Mouse (Mus musculus): ENCODE measurements at regions not wholly inside any gene's neighbourhood (a gene's known extent, or its start where the extent isn't known, plus 50 kb on each side); places are given as distances from the start of the nearest gene placed in this dataset.

- Histone ChIP-seq H3K36me3 (ENCODE audit: control insufficient read depth, insufficient read depth, low read length) (no peaks in the 10 kb centered on the region), H3K9ac (ENCODE audit: low read depth, low read length) (0 out of 2 replicates have a peak overlapping the region, but pooled peaks have one; percentile 7), H3K27ac (replicated peaks; ENCODE audit: insufficient read depth, low read depth, low read length) (peak overlapping the region; percentile 24), H3K4me3 (ENCODE audit: insufficient read depth, low read depth, low read length) (no peak overlapping the region), H3K4me1 (ENCODE audit: control insufficient read depth, insufficient read depth, low read length) (peaks cover 15% of the 10 kb centered on the region), H3K79me2 (ENCODE audit: control insufficient read depth, insufficient read depth, low read length) (no peaks in the 10 kb centered on the region), H3K27me3 (ENCODE audit: control insufficient read depth, insufficient read depth, low read length) (no peaks in the 10 kb centered on the region)
- no peak for TF ChIP-seq CTCF (IDR thresholded peaks at IDR 0.05; ENCODE audit: low read depth, low read length)
- TF ChIP-seq POLR2A (IDR thresholded peaks at IDR 0.05; ENCODE audit: extremely low read depth, insufficient read depth, low read length) = no peak
- 64% methylated on average over 22 of the region's 22 CpGs for WGBS
- no peak for DNase-seq (ENCODE audit: extremely low read depth, low read depth, low spot score)
Measured at GRCm38 (mm10) chr13:52059756-52060417, 213.4 kb downstream of the Gadd45g start.

- 8% methylated on average over 10 of the region's 10 CpGs for WGBS
- Histone ChIP-seq H3K27ac (replicated peaks; ENCODE audit: insufficient read depth, low read depth, low read length) (peak overlapping the region; percentile 24), H3K4me1 (ENCODE audit: control insufficient read depth, insufficient read depth, low read length) (peaks cover 15% of the 10 kb centered on the region), H3K36me3 (ENCODE audit: control insufficient read depth, insufficient read depth, low read length) (no peaks in the 10 kb centered on the region), H3K79me2 (ENCODE audit: control insufficient read depth, insufficient read depth, low read length) (no peaks in the 10 kb centered on the region), H3K27me3 (ENCODE audit: control insufficient read depth, insufficient read depth, low read length) (no peaks in the 10 kb centered on the region), H3K9ac (ENCODE audit: low read depth, low read length) (no peak overlapping the region), H3K4me3 (ENCODE audit: insufficient read depth, low read depth, low read length) (no peak overlapping the region)
- TF ChIP-seq POLR2A (IDR thresholded peaks at IDR 0.05; ENCODE audit: extremely low read depth, insufficient read depth, low read length) = no peak
- no peak for TF ChIP-seq CTCF (IDR thresholded peaks at IDR 0.05; ENCODE audit: low read depth, low read length)
- peak; percentile 99 for DNase-seq (ENCODE audit: extremely low read depth, low read depth, low spot score)
Measured at GRCm38 (mm10) chr13:52060418-52060870, 214.0 kb downstream of the Gadd45g start.

- Histone ChIP-seq H3K4me3 (ENCODE audit: insufficient read depth, low read depth, low read length) (no peak overlapping the region), H3K27ac (replicated peaks; ENCODE audit: insufficient read depth, low read depth, low read length) (peak overlapping the region; percentile 53), H3K36me3 (ENCODE audit: control insufficient read depth, insufficient read depth, low read length) (no peaks in the 10 kb centered on the region), H3K79me2 (ENCODE audit: control insufficient read depth, insufficient read depth, low read length) (no peaks in the 10 kb centered on the region), H3K27me3 (ENCODE audit: control insufficient read depth, insufficient read depth, low read length) (no peaks in the 10 kb centered on the region), H3K4me1 (ENCODE audit: control insufficient read depth, insufficient read depth, low read length) (peaks cover 15% of the 10 kb centered on the region), H3K9ac (ENCODE audit: low read depth, low read length) (no peak overlapping the region)
- TF ChIP-seq POLR2A (IDR thresholded peaks at IDR 0.05; ENCODE audit: extremely low read depth, insufficient read depth, low read length) (no peak), CTCF (IDR thresholded peaks at IDR 0.05; ENCODE audit: low read depth, low read length) (no peak)
- DNase-seq (ENCODE audit: extremely low read depth, low read depth, low spot score) = peak; percentile 41
Measured at GRCm38 (mm10) chr13:52061454-52061853, 215.0 kb downstream of the Gadd45g start.

- Histone ChIP-seq H3K4me3 (ENCODE audit: insufficient read depth, low read depth, low read length) (no peak overlapping the region), H3K36me3 (ENCODE audit: control insufficient read depth, insufficient read depth, low read length) (no peaks in the 10 kb centered on the region), H3K9ac (ENCODE audit: low read depth, low read length) (no peak overlapping the region), H3K27me3 (ENCODE audit: control insufficient read depth, insufficient read depth, low read length) (no peaks in the 10 kb centered on the region), H3K79me2 (ENCODE audit: control insufficient read depth, insufficient read depth, low read length) (no peaks in the 10 kb centered on the region), H3K4me1 (ENCODE audit: control insufficient read depth, insufficient read depth, low read length) (peaks cover 15% of the 10 kb centered on the region), H3K27ac (replicated peaks; ENCODE audit: insufficient read depth, low read depth, low read length) (peak overlapping the region; percentile 53)
- 87% methylated on average over 4 of the region's 4 CpGs for WGBS
- TF ChIP-seq CTCF (IDR thresholded peaks at IDR 0.05; ENCODE audit: low read depth, low read length) (no peak), POLR2A (IDR thresholded peaks at IDR 0.05; ENCODE audit: extremely low read depth, insufficient read depth, low read length) (no peak)
- DNase-seq (ENCODE audit: extremely low read depth, low read depth, low spot score) = no peak
Measured at GRCm38 (mm10) chr13:52061881-52062280, 215.4 kb downstream of the Gadd45g start.

GRCm38 (mm10) chr13:52062576-52062975, 216.1 kb downstream of the Gadd45g start:
- H3K4me3 ChIP-seq (ENCODE audit: insufficient read depth, low read depth, low read length) = no peak overlapping the region
- TF ChIP-seq POLR2A (IDR thresholded peaks at IDR 0.05; ENCODE audit: extremely low read depth, insufficient read depth, low read length) = no peak
- no peak for TF ChIP-seq CTCF (IDR thresholded peaks at IDR 0.05; ENCODE audit: low read depth, low read length)
- H3K79me2 ChIP-seq (ENCODE audit: control insufficient read depth, insufficient read depth, low read length) = no peaks in the 10 kb centered on the region
- DNase-seq (ENCODE audit: extremely low read depth, low read depth, low spot score) = no peak
- H3K4me1 ChIP-seq (ENCODE audit: control insufficient read depth, insufficient read depth, low read length) = peaks cover 19% of the 10 kb centered on the region
- 97% methylated on average over 1 of the region's 1 CpGs for WGBS
- H3K9ac ChIP-seq (ENCODE audit: low read depth, low read length) = no peak overlapping the region
- no peaks in the 10 kb centered on the region for H3K36me3 ChIP-seq (ENCODE audit: control insufficient read depth, insufficient read depth, low read length)
- no peak overlapping the region for H3K27ac ChIP-seq (replicated peaks; ENCODE audit: insufficient read depth, low read depth, low read length)
- H3K27me3 ChIP-seq (ENCODE audit: control insufficient read depth, insufficient read depth, low read length) = no peaks in the 10 kb centered on the region

- no peak for DNase-seq (ENCODE audit: extremely low read depth, low read depth, low spot score)
- no peaks in the 10 kb centered on the region for H3K79me2 ChIP-seq (ENCODE audit: control insufficient read depth, insufficient read depth, low read length)
- no peak overlapping the region for H3K9ac ChIP-seq (ENCODE audit: low read depth, low read length)
- H3K27ac ChIP-seq (replicated peaks; ENCODE audit: insufficient read depth, low read depth, low read length) = no peak overlapping the region
- H3K36me3 ChIP-seq (ENCODE audit: control insufficient read depth, insufficient read depth, low read length) = no peaks in the 10 kb centered on the region
- no peak for TF ChIP-seq CTCF (IDR thresholded peaks at IDR 0.05; ENCODE audit: low read depth, low read length)
- no peak for TF ChIP-seq POLR2A (IDR thresholded peaks at IDR 0.05; ENCODE audit: extremely low read depth, insufficient read depth, low read length)
- no peak overlapping the region for H3K4me3 ChIP-seq (ENCODE audit: insufficient read depth, low read depth, low read length)
- WGBS = 93% methylated on average over 5 of the region's 5 CpGs
- H3K4me1 ChIP-seq (ENCODE audit: control insufficient read depth, insufficient read depth, low read length) = peaks cover 32% of the 10 kb centered on the region
- no peaks in the 10 kb centered on the region for H3K27me3 ChIP-seq (ENCODE audit: control insufficient read depth, insufficient read depth, low read length)
Measured at GRCm38 (mm10) chr13:52065274-52065673, 218.8 kb downstream of the Gadd45g start.

Data from liver, adult 2 months (tissue).